Mouse (Mus musculus): Measurements from ENCODE around the gene Cmtm8. TPM values are rescaled to one million over a fixed set of nuclear protein-coding genes. Genes with fewer than 3 reads are reported as not detected.

The Cmtm8 gene
- polyA plus RNA-seq, 1 experiment from 2014 or later, result 66.5 TPM

DNA sequence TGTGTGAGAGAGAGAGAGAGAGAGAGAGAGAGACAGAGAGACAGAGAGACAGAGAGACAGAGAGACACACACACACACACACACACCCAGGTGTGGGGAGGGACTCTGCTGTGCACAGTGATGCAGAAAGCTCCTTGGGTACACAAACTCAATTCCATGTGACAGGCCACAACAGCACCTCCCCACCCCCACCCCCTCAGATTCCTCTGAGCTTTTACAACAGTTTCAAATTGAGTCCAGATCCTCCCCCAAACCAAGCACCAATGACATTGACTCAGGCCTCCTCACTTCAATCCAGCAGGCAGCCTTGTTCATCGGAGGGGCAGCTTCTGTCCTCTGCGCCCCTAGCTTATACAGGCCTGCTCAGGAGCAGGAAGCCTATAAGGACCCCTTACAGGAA is 76.4 kb downstream of the Cmtm8 start:
- DNase-seq (ENCODE audit: low spot score), result no peak
- H3K4me2 ChIP-seq (replicated peaks; ENCODE audit: low read depth), result no peak overlapping the region
- no peaks in the 10 kb centered on the region for H3K9me3 ChIP-seq (ENCODE audit: control insufficient read depth, low read length)
- ATAC-seq (ENCODE audit: low FRiP score, low TSS enrichment), result no peak
- H3K36me3 ChIP-seq (ENCODE audit: control insufficient read depth, insufficient read depth, low read length), result 0 out of 2 replicates have a peak, but pooled peaks cover 3% of the 10 kb centered on the region
- no peak overlapping the region for H3K27ac ChIP-seq (replicated peaks)
- no peak overlapping the region for H3K9ac ChIP-seq (ENCODE audit: low read length)
- H3K4me3 ChIP-seq (ENCODE audit: low read depth, low read length), result no peak overlapping the region
- no peaks in the 10 kb centered on the region for H3K4me1 ChIP-seq (replicated peaks; ENCODE audit: control insufficient read depth, insufficient read depth)
- 74% methylated on average over 2 of the region's 2 CpGs for WGBS
- no peaks in the 10 kb centered on the region for H3K27me3 ChIP-seq (ENCODE audit: control insufficient read depth, insufficient read depth, low read length)
- TF ChIP-seq CTCF (IDR thresholded peaks at IDR 0.05; ENCODE audit: low read depth) (no peak), EP300 (optimal IDR thresholded peaks at IDR 0.05) (no peak)

DNA sequence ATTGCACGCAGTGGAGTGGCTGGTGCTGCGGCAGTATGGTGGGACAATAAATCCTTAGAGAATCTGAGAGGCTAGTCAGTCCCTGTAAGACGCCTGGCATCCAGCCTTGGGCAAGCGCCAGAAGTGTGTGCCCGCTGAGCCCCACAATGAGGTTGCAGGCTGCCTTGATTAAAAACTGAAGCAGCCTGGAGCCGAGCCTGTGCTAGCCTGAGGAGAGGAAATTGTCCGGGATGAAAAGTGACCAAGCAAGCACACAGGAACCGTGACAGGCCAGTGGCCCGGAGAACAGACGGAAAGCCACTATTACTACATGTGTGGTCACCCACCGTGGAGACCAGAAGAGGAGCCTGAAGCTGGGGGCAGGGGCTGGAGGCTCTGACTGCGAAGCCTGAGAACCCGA is 76.9 kb downstream of the Cmtm8 start:
- Histone ChIP-seq H3K9ac (ENCODE audit: low read length) (no peak overlapping the region), H3K27ac (replicated peaks) (no peak overlapping the region), H3K4me3 (ENCODE audit: low read depth, low read length) (no peak overlapping the region), H3K36me3 (ENCODE audit: control insufficient read depth, insufficient read depth, low read length) (0 out of 2 replicates have a peak, but pooled peaks cover 4% of the 10 kb centered on the region), H3K4me1 (replicated peaks; ENCODE audit: control insufficient read depth, insufficient read depth) (no peaks in the 10 kb centered on the region), H3K9me3 (ENCODE audit: control insufficient read depth, low read length) (no peaks in the 10 kb centered on the region), H3K4me2 (replicated peaks; ENCODE audit: low read depth) (no peak overlapping the region), H3K27me3 (ENCODE audit: control insufficient read depth, insufficient read depth, low read length) (no peaks in the 10 kb centered on the region)
- TF ChIP-seq EP300 (optimal IDR thresholded peaks at IDR 0.05), result no peak
- TF ChIP-seq CTCF (IDR thresholded peaks at IDR 0.05; ENCODE audit: low read depth), result no peak
- ATAC-seq (ENCODE audit: low FRiP score, low TSS enrichment) (no peak), DNase-seq (ENCODE audit: low spot score) (no peak)
- WGBS, result 81% methylated on average over 13 of the region's 13 CpGs

DNA sequence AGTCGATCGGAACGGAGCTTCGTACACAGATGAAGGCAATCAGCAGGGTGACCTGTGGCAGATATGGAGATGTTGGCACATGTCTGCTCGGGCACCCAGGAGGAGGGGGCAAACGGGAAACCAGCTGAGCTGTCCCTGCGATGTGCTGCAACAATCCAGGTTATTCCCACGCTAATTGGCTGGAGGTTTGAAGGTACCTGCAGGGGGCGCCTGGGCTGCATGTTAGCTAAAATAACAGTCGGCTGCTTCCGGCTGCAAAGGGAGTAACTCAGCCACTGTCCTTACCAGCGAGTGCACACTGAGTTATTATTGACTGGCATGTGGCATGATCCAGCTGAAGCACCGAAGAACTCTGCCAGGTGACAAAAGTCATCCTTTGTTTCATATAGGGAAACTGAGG is 80.6 kb downstream of the Cmtm8 start:
- no peaks in the 10 kb centered on the region for H3K9me3 ChIP-seq (ENCODE audit: control insufficient read depth, low read length)
- ATAC-seq (ENCODE audit: low FRiP score, low TSS enrichment) (no peak), DNase-seq (ENCODE audit: low spot score) (peak; percentile 63)
- H3K4me1 ChIP-seq (replicated peaks; ENCODE audit: control insufficient read depth, insufficient read depth), result no peaks in the 10 kb centered on the region
- H3K9ac ChIP-seq (ENCODE audit: low read length), result no peak overlapping the region
- TF ChIP-seq CTCF (IDR thresholded peaks at IDR 0.05; ENCODE audit: low read depth) (peak; percentile 73), EP300 (optimal IDR thresholded peaks at IDR 0.05) (no peak)
- H3K36me3 ChIP-seq (ENCODE audit: control insufficient read depth, insufficient read depth, low read length), result peaks cover 7% of the 10 kb centered on the region; the same call in 1 of the 2 replicates
- H3K27me3 ChIP-seq (ENCODE audit: control insufficient read depth, insufficient read depth, low read length), result no peaks in the 10 kb centered on the region
- 63% methylated on average over 13 of the region's 13 CpGs for WGBS
- no peak overlapping the region for H3K27ac ChIP-seq (replicated peaks)
- H3K4me2 ChIP-seq (replicated peaks; ENCODE audit: low read depth), result no peak overlapping the region
- no peak overlapping the region for H3K4me3 ChIP-seq (ENCODE audit: low read depth, low read length)

DNA sequence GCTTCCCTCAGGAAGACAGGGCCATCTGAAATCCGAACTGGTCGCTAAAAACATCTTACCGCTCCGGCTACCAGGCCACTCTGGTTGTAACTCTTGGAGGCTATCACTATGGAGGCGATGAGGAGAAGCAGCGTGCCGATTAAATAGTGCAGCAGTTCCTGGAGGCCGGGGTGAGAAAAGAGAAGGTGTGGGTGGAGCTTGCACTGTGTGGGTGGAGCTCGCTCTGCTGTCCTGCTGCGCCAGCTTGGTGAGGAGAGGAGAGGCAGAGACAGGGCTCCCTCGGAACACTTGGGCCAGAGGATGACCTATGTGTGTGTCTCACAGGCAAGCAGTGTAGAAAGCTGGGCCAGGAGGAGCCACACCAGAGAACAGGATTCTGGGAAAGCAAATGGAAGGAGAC is 82.1 kb downstream of the Cmtm8 start:
- DNase-seq (ENCODE audit: low spot score), result no peak
- TF ChIP-seq CTCF (IDR thresholded peaks at IDR 0.05; ENCODE audit: low read depth), result no peak
- no peak for TF ChIP-seq EP300 (optimal IDR thresholded peaks at IDR 0.05)
- H3K27ac ChIP-seq (replicated peaks), result no peak overlapping the region
- H3K4me3 ChIP-seq (ENCODE audit: low read depth, low read length), result no peak overlapping the region
- H3K36me3 ChIP-seq (ENCODE audit: control insufficient read depth, insufficient read depth, low read length), result peaks cover 7% of the 10 kb centered on the region; the same call in 1 of the 2 replicates
- no peak overlapping the region for H3K9ac ChIP-seq (ENCODE audit: low read length)
- no peaks in the 10 kb centered on the region for H3K27me3 ChIP-seq (ENCODE audit: control insufficient read depth, insufficient read depth, low read length)
- peak; percentile 50; the same call in 1 of the 2 replicates for ATAC-seq (ENCODE audit: low FRiP score, low TSS enrichment)
- no peak overlapping the region for H3K4me2 ChIP-seq (replicated peaks; ENCODE audit: low read depth)
- no peaks in the 10 kb centered on the region for H3K4me1 ChIP-seq (replicated peaks; ENCODE audit: control insufficient read depth, insufficient read depth)
- H3K9me3 ChIP-seq (ENCODE audit: control insufficient read depth, low read length), result no peaks in the 10 kb centered on the region
- 68% methylated on average over 11 of the region's 11 CpGs for WGBS

DNA sequence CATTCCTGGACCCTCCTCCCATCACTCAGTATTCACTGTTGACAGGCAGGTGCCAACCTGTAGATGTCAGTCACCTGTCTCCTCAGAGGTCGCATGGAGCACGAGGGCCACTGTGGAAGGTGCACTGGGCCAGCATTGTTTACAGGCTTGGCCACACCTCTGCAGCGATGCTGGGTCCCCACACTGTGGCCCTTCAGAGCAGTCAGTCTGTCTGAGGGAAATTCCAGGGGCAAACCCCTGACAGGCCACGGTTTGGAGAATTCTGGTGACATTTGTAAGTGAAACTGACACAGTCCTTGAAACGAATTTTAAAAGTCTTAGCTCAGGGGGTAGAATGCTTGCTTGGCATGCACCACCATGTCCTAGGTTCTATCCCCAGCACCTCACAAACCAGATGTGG is 83.6 kb downstream of the Cmtm8 start:
- Histone ChIP-seq H3K27ac (replicated peaks) (no peak overlapping the region), H3K9ac (ENCODE audit: low read length) (no peak overlapping the region), H3K27me3 (ENCODE audit: control insufficient read depth, insufficient read depth, low read length) (no peaks in the 10 kb centered on the region), H3K4me1 (replicated peaks; ENCODE audit: control insufficient read depth, insufficient read depth) (no peaks in the 10 kb centered on the region), H3K9me3 (ENCODE audit: control insufficient read depth, low read length) (no peaks in the 10 kb centered on the region), H3K36me3 (ENCODE audit: control insufficient read depth, insufficient read depth, low read length) (peaks cover 10% of the 10 kb centered on the region; the same call in 1 of the 2 replicates), H3K4me2 (replicated peaks; ENCODE audit: low read depth) (no peak overlapping the region), H3K4me3 (ENCODE audit: low read depth, low read length) (no peak overlapping the region)
- 76% methylated on average over 5 of the region's 5 CpGs for WGBS
- no peak for TF ChIP-seq EP300 (optimal IDR thresholded peaks at IDR 0.05)
- TF ChIP-seq CTCF (IDR thresholded peaks at IDR 0.05; ENCODE audit: low read depth), result no peak
- DNase-seq (ENCODE audit: low spot score) (no peak), ATAC-seq (ENCODE audit: low FRiP score, low TSS enrichment) (no peak)

DNA sequence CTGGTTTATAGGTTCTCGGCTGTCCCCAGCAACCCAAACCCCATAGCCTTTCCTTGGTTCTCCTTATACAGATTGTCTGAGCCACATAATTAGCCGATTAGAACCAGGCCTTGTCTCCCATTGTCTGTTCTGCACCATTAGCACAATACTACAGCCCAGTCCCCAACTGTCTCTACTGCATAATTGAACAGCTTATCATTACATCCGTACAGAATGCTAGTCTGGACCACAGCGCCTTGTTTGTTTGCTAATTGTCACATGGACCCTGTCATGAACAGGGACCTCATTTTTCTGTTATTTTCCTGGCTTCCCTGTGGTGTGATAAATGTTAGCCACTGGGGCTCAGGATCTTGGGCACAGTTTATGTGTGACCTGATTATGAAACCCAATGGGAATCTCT is 84.1 kb downstream of the Cmtm8 start:
- TF ChIP-seq CTCF (IDR thresholded peaks at IDR 0.05; ENCODE audit: low read depth) (no peak), EP300 (optimal IDR thresholded peaks at IDR 0.05) (no peak)
- no peak for DNase-seq (ENCODE audit: low spot score)
- H3K36me3 ChIP-seq (ENCODE audit: control insufficient read depth, insufficient read depth, low read length), result peaks cover 10% of the 10 kb centered on the region; the same call in 1 of the 2 replicates
- no peaks in the 10 kb centered on the region for H3K27me3 ChIP-seq (ENCODE audit: control insufficient read depth, insufficient read depth, low read length)
- no peak overlapping the region for H3K9ac ChIP-seq (ENCODE audit: low read length)
- ATAC-seq (ENCODE audit: low FRiP score, low TSS enrichment), result no peak
- H3K4me3 ChIP-seq (ENCODE audit: low read depth, low read length), result no peak overlapping the region
- H3K4me2 ChIP-seq (replicated peaks; ENCODE audit: low read depth), result no peak overlapping the region
- no peak overlapping the region for H3K27ac ChIP-seq (replicated peaks)
- H3K4me1 ChIP-seq (replicated peaks; ENCODE audit: control insufficient read depth, insufficient read depth), result no peaks in the 10 kb centered on the region
- H3K9me3 ChIP-seq (ENCODE audit: control insufficient read depth, low read length), result no peaks in the 10 kb centered on the region
- 83% methylated on average over 4 of the region's 4 CpGs for WGBS
